Mouse (Mus musculus) yolk sac, embryonic 10.5 days (tissue): ENCODE measurements around the gene Vmn1r52.
"Not testable (repeated sequence)": the region's sequence is repeated elsewhere in the genome, so short reads cannot be mapped to it uniquely, and the experiment has no call there.

Experiments used
- DNase-seq: peaks from one replicate; pipeline ENCODE4 v3.0.0-alpha.2; 2017; ENCODE audit warnings: low spot score

Vmn1r52 gene

GRCm38 (mm10) chr6:90174508-90174907 is at the start of gene Vmn1r52:
Gene Vmn1r52, plus strand, starts transcription at chr6:90174808.
- DNase-seq: no peak

- DNase-seq: no peak
Observed at GRCm38 (mm10) chr6:90160139-90160538, 14.5 kb upstream of the Vmn1r52 start.

- not testable (repeated sequence) for DNase-seq
Observed at GRCm38 (mm10) chr6:90202493-90202892, 27.9 kb downstream of the Vmn1r52 start, which contains the start of gene V1ra8. Gene V1ra8, plus strand, starts transcription at chr6:90202793.

- DNase-seq: no peak
Observed at GRCm38 (mm10) chr6:90224338-90224737, 49.7 kb downstream of the Vmn1r52 start, which contains the start of gene Vmn1r53. Gene Vmn1r53, minus strand, starts transcription at chr6:90224438.
